Mouse (Mus musculus): Measurements from ENCODE around the gene Ppm1h.

Gene Ppm1h

DNA sequence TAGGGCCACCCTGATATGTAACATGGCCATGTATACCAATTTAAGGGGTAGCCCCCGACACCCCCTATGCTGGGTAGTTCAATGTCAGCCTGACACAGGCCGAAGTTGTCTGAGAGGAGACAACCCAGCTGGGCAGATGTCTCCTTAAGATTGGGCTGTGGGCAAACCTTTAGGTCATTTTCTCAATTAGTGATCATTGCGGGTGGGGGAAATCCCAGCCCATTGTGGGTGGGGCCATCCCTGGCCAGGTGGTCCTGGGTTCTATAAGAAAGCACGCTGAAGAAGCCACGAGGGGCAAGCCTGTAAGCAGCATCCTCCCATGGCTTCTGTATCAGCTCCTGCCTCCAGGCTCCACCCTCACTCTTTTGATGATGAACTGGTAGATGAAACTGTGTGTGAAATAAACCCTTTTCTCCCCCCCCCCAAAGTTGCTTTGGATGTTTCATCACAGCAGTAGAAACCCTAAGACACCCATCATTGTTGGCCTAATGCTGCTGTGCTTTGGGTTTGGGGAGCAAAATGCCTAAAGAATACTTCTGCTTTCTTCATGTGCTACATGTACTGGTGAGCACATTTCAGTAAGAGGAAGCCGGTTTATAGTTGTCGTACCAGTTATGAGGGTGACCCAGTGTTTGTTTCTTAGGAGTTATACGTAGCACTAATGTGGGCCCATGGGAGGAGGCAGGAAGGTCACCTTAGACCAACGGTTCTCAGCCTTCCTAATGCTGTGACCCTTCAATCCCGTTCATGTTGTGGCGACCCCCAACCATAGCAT, 68.8 kb downstream of the Ppm1h start:
- no peak for DNase-seq

GRCm38 (mm10) chr10:122748361-122748951, 69.9 kb downstream of the Ppm1h start:
- DNase-seq, result no peak

DNA sequence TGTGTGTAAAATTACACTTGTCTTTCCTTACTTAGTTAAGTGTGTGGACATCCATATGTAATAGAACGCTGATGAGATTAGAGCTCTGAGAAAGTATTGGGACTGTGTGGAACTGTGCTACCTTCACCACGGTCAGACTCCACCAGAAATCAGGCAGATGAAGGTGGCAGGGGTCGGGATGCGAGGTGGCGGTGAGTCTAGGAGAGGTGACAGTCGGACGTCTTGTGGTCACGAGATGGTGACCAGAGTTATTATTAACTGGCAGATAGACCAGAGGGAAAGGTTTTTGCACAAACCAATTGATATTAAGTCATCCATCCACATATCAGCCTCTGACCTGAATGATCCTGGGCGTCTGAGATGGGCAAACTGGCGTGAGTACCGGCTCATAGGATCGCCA, 70.5 kb downstream of the Ppm1h start:
- no peak for DNase-seq

DNA sequence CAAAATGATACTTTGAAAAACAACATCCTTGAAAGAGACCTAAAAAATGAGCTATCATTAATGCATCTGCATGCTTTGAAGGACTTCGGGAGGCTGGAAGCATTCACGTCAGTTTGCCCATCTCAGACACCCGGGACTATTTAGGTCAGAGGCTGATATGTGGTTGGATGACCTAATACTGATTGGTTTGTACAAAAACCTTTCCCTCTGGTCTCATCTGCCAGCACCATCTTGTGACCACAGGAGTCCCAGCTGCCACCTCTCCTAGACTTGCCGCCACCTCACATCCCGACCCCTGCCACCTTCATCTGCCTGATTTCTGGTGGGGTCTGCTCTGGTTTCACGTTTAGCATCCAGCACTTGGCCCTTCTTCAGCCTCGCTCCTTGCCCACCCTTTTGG, 71.3 kb downstream of the Ppm1h start:
- DNase-seq, result no peak

DNA sequence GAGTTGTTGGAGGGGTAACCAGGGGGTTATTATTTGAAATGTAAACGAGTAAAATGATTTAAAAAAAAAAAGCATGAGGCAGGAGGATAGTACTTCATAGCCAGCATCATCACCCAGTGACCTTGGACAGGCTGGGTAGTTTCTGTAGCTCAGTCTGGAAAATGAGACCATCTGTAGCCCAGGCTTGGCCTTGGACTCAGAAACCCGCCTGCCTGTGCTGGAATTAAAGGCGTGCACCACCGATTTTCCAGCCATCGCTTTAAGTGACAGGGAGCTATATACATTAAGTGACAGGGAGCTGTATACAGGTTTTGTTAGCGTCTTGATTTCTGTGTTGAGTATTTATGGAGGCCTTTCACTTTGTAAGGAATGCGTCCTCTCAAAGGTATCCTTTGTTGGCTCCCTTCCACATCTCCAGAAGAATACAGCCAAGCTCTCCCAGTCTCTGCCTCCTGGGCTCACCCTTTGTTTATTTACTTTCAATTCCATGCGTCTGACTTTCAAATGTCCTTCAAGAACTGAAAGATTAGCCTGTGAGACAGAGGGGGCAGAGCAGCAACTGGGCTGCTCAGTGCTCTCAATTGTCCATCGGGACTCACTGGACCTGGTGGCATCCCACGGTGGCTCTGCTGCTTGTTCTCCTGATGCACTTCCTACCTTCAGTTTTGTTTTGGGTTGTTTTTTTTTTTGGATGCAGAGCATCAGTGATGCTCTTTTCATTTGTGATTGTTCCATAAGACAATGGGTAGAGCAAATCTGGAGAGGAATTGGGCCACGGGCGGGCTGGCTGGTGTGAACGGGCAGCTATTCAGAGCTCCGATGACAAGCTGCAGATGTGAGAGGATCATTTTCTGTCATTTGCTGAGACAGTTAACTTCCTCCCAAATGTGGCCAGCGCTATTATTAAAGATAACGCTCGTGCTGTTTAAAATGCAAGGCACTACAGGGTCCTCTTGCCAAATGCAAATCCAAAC, 74.7 kb downstream of the Ppm1h start:
- DNase-seq, result no peak

DNA sequence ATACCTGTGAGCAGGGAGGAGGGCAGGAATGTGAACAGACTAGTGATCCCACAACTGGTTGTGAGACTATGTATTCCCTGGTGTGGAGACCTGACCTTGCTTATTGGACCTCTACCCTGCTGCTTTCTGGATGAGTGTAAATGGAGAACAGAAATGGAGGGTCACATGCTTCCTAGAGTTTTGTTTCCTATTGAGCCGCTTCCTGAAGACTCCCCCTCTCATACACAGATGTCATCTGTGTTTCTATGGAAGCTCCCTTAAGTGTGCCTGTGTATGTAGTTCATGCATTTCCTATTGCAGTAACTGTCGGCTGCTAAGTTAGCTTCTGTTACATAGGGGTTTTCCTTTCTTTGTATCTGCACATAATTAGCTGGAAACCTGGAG, 75.4 kb downstream of the Ppm1h start:
- DNase-seq, result no peak

DNA sequence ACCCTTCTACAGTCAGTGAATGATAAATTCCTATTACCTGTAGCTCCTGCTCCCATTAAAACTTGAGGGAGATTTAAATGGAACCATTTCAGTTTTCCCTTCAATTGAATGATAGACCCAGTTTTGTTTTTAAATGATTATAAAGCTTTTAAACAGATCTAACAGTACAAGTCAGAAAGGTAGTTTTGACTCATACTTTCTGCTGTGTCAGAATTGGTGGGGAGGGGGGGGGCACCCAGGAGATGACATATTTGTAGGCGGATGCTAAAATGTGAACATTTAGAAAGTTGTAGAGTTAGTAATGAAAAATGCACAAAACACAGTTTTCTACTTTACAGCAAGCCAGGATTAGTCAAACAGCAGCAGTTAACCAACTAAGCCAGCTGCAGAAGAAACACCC, 76.4 kb downstream of the Ppm1h start:
- no peak for DNase-seq

DNA sequence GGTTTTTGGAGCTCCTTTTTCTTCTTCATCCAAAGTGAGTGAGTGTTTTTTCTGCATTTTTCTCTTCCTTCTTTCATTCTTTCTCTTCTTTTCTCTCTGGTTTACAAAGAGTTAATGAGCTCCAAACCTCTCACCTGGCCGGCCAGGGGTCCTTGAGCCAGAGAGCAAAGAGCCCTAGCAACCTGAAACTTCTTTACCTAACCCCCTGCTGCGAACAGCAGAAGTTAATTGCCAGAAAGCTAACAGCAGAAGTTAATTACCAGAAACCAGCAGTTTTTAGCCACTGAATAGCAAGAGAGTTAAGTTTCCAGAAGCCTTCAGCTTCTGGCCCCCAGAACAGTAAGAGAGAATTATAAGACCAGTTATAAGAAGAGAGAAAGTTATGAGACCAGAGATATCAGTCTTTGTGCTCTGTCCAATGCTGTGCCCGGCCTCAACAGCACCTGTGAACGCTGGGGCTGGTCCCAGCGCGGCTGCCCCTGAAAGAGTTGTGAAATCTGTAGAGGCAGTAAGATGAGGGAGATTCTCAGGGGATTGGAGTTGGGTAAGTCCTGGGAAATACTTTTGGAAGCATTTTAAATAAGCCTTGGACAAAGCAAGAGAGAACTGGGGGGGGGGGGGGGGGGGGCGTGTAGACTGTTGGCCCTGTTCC, 78.4 kb downstream of the Ppm1h start:
- peak; percentile 51 for DNase-seq

DNA sequence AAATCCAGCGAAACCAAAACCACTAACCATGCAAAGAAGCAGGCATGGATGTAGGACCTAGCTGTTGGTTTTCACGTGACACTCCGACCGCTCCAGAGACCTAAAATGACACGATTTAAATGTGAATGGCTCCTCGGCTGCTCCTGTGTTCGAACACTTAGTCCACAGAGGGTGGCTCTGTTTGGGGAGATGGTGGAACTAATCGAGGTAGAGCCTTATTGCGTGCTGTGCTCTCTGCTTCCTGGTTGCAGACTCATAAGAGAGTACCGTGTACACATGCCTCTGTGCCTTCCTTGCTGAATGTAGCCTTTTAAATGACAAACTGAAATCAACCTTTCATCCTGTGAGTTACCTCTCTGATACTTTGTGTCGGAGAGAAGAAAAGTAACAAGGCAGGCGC, 79.2 kb downstream of the Ppm1h start:
- DNase-seq, result peak; percentile 58

- DNase-seq, result peak; percentile 72
These were observed 79.8 kb downstream of the Ppm1h start for GRCm38 (mm10) chr10:122758346-122758745.

- DNase-seq, result no peak
These were observed 81.2 kb downstream of the Ppm1h start for GRCm38 (mm10) chr10:122759729-122760128.

- peak; percentile 56 for DNase-seq
These were observed 82.1 kb downstream of the Ppm1h start for GRCm38 (mm10) chr10:122760469-122761307.

DNA sequence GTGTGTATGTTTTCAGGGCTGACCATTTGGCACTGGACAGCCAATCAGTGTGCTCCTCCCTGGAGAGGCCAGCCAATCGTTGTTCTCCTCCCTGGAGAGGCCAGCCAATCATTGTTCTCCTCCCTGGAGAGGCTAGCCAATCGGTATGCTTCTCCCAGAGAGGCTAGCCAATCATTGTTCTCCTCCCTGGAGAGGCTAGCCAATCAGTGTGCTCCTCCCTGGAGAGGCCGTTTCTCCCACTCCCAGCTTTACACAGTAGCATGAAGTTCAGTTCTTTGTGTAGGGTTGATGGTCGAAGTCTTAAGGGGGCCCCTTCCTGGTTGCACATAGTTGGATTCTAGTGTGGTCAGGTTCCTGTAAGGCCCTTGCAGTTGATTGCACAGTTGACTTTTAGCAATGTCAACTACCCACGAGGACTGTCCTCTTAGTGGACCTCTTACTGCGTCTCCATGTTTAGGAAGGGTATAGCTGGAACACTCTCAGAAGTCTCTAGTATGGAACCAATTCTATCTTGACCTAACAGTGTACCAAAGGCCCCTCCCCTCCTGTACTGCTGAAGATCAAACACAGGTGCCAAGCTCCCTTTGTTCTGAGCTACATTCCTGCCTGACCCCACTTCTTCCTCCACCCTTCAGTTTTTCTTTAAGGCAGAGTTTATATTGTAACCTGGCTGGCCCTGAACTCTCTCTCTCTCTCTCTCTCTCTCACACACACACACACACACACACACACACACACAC, 84.4 kb downstream of the Ppm1h start:
- peak; percentile 15 for DNase-seq

- DNase-seq, result no peak
These were observed 85.0 kb downstream of the Ppm1h start for GRCm38 (mm10) chr10:122763596-122763995.

- peak; percentile 4 for DNase-seq
These were observed 86.1 kb downstream of the Ppm1h start for GRCm38 (mm10) chr10:122764653-122765052.

DNA sequence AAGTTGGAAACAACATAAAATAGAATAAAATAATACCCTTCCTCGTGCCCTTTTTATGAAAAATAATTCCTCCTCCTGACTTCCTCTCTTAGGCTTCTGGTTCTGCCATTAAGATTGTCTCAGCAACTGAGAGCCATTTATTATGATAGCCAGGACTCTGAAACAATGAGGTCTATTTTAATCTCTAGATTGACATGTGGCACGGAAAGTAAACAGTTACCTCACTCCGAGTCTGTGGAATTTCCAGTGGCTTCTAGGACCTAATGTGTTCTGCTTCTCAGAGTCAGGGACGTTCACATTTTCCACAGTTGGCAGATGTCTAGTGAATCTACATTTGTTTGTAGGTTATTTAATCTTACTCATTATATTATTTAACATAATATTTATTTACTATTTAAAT, 87.0 kb downstream of the Ppm1h start:
- no peak for DNase-seq

- DNase-seq, result no peak
These were observed 87.4 kb downstream of the Ppm1h start for GRCm38 (mm10) chr10:122765992-122766391.

DNA sequence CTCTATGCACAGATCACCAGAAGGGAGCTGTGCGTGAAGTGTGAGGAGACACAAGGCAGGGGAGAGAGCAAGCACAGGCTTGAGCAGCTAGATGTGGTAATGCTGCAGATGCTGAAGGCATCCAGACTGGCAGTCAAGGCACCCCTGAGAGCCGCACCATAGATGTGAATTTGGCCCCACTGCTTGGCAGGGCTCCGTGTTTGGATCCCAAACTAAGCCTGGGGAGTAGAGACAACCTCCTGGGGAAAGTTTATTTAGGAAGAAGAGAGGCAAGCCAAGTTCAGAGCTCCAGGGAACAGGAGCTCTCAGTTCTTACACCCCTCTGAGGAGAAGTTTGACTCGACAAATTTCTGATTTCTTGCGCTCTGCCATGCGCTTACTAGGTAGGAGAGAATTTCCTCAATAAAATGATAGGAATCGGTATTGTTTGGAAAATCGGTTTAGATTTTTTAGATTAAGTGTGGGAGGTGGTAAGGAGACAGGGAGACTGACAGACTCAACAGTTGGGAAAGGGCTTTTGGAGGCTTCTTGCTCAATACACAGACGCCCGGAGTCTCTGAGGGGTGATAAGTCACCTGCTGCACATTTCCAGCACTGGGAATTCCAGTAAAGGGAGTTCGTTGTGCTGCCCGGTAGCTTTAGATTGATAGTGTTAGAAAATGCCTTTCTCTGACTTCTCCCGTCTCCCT, 89.8 kb downstream of the Ppm1h start:
- DNase-seq, result no peak

DNA sequence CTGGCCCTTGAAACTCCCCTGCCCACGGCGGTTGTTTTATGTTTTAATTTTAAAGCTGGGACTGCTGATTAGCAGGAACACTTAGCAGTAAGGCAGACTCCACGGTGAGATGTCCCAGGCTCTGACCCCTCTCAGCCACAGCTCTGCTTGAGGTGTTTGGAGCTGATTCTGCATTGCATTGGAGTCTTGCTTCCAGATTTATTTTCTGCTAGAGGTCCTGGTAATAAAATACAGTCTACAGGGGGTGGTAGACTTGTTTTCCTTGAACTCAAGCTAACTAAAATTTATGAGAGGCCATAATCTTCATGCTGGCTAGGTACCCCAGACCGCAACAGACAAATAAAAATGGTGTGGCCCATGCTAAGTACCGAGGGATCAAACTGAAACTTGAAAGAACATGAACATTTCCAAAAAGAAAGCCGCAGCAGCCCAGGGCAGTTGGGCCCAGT, 90.4 kb downstream of the Ppm1h start:
- DNase-seq, result no peak

DNA sequence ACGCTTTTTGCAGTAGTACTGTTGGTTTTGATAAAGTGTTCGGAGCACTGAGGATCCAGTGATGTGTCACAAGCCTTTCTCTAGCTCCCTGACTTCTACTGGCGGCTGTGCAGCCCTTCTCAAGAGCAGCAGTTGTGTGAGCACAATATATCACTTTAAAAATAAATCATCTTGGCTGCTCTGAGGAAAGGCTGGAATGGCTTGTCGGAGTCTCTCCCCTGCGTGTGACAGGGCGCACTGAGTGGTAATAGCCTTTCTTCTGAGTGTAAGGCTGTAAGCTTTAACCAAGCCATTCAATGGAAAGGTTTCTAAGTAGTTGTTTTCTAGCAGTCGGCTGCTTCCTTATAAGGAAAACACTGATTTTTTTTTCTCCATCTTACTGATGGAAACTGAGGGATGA, 91.8 kb downstream of the Ppm1h start:
- DNase-seq, result no peak

- no peak for DNase-seq
These were observed 92.4 kb downstream of the Ppm1h start for GRCm38 (mm10) chr10:122770987-122771386.

Measured in thymus, postnatal 4 days (tissue).